Mouse (Mus musculus): ENCODE results near the gene Sdc3.

The Sdc3 gene

GRCm38 (mm10) chr4:130820594-130821255 is 28.4 kb downstream of the Sdc3 start:
- DNase-seq (ENCODE audit: low read depth, low spot score) = no peak

GRCm38 (mm10) chr4:130828851-130829673 is 36.7 kb downstream of the Sdc3 start:
- peak; percentile 78 for DNase-seq (ENCODE audit: low read depth, low spot score)

- DNase-seq (ENCODE audit: low read depth, low spot score) = no peak
These were observed 41.8 kb downstream of the Sdc3 start for GRCm38 (mm10) chr4:130834122-130834521.

GRCm38 (mm10) chr4:130835550-130835949 is 43.2 kb downstream of the Sdc3 start:
- DNase-seq (ENCODE audit: low read depth, low spot score) = no peak

- no peak for DNase-seq (ENCODE audit: low read depth, low spot score)
These were observed 44.1 kb downstream of the Sdc3 start for GRCm38 (mm10) chr4:130836281-130837061.

GRCm38 (mm10) chr4:130838585-130838984 is 46.2 kb downstream of the Sdc3 start:
- peak; percentile 34 for DNase-seq (ENCODE audit: low read depth, low spot score)

- peak; percentile 24 for DNase-seq (ENCODE audit: low read depth, low spot score)
These were observed 48.9 kb downstream of the Sdc3 start for GRCm38 (mm10) chr4:130841107-130841840.

GRCm38 (mm10) chr4:130848814-130849213 is 56.5 kb downstream of the Sdc3 start:
- DNase-seq (ENCODE audit: low read depth, low spot score) = no peak

GRCm38 (mm10) chr4:130857661-130858060 is 65.3 kb downstream of the Sdc3 start:
- DNase-seq (ENCODE audit: low read depth, low spot score) = peak; percentile 43

- no peak for DNase-seq (ENCODE audit: low read depth, low spot score)
These were observed 66.5 kb downstream of the Sdc3 start for GRCm38 (mm10) chr4:130858880-130859279.

- DNase-seq (ENCODE audit: low read depth, low spot score) = peak; percentile 30
These were observed 67.1 kb downstream of the Sdc3 start for GRCm38 (mm10) chr4:130859467-130859866.

- DNase-seq (ENCODE audit: low read depth, low spot score) = no peak
These were observed 68.7 kb downstream of the Sdc3 start for GRCm38 (mm10) chr4:130860902-130861652.

- peak; percentile 54 for DNase-seq (ENCODE audit: low read depth, low spot score)
These were observed 69.4 kb downstream of the Sdc3 start for GRCm38 (mm10) chr4:130861653-130862208.

- DNase-seq (ENCODE audit: low read depth, low spot score) = no peak
These were observed 70.2 kb downstream of the Sdc3 start for GRCm38 (mm10) chr4:130862538-130862937.

GRCm38 (mm10) chr4:130865460-130865859 is 73.1 kb downstream of the Sdc3 start:
- DNase-seq (ENCODE audit: low read depth, low spot score) = no peak

- DNase-seq (ENCODE audit: low read depth, low spot score) = peak; percentile 36
These were observed 73.6 kb downstream of the Sdc3 start for GRCm38 (mm10) chr4:130865901-130866371.

- no peak for DNase-seq (ENCODE audit: low read depth, low spot score)
These were observed 75.6 kb downstream of the Sdc3 start for GRCm38 (mm10) chr4:130867940-130868339.

- no peak for DNase-seq (ENCODE audit: low read depth, low spot score)
These were observed 76.5 kb downstream of the Sdc3 start for GRCm38 (mm10) chr4:130868803-130869202.

GRCm38 (mm10) chr4:130872414-130872813 is 80.1 kb downstream of the Sdc3 start:
- DNase-seq (ENCODE audit: low read depth, low spot score) = no peak

- peak; percentile 64 for DNase-seq (ENCODE audit: low read depth, low spot score)
These were observed 81.1 kb downstream of the Sdc3 start for GRCm38 (mm10) chr4:130873440-130873839.
